Mouse (Mus musculus): Measurements from ENCODE around the gene Dclre1b.

The Dclre1b gene

DNA sequence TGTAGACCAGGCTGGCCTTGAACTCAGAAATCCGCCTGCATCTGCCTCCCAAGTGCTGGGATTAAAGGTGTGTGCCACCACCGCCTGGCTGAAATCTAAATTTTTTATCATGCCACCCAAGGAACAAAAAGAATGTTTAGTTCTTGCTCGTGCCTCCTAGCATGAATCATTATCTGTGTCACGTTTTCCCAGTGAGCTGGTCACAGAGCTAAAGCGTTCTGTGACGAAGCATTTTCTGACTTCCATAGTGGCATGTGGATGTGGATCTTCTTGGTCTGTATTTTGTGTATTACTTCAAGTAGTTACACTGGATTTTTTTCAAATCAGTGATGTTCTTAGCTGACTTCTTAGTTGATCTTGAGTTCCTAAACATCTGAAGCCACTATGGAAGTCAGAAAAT, 1.7 kb upstream of the Dclre1b start:
- DNase-seq (ENCODE audit: low read depth, low spot score), result no peak

DNA sequence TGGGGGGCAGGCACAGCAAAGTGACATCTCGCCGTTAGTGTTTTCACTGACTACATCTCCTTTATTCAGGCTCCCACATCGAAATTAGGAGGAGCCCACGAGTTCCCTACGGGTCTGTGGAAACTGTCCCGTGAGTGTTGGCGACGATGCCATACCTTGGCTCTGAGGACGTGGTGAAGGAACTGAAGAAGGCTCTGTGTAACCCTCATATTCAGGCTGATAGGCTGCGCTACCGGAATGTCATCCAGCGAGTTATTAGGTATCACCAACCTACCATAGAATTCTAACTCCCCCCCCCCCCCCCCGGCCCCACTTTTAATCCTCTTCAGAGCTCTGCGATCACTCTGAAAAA, 531 bp upstream of the Dclre1b start:
- no peak for DNase-seq (ENCODE audit: low read depth, low spot score)

DNA sequence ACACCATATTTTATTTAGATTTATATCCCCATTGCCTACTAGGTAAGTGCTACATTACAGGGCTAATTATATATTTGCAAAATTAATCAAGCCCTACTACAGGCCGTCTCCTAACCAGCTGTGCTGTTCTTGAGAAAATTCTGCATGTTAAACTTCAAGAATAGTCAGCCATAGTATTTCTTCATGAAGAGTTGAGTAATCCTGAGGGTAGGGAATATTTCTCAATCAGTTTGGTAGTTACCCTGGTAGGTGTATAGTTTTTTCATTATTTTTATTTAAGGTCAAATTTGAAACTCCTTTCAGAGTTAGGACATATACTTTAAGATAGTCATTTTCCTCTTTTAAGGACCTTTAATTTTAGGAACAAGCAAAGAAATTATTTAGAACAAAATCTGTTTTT, 3.6 kb downstream of the Dclre1b start:
- no peak for DNase-seq (ENCODE audit: low read depth, low spot score)

DNA sequence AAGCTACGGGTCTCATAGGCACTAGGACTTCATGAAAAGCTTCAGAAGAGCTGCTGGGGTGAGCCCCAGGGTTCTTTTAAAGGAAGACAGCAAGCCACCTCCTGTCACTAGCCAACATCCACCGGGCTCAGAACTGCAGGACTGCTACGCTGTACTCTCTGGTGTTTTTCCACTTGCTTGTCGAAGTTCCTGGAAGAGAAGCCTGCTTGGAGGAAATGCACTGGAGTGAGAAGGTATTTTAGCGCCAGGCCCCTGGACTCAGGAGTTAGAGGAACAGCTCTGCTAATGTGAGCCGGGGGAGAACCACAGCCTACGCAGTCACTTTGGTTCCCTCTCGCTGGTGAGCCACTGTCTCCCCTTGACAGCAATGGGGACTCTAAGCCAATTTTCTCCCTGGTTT, 6.4 kb downstream of the Dclre1b start:
- no peak for DNase-seq (ENCODE audit: low read depth, low spot score)

DNA sequence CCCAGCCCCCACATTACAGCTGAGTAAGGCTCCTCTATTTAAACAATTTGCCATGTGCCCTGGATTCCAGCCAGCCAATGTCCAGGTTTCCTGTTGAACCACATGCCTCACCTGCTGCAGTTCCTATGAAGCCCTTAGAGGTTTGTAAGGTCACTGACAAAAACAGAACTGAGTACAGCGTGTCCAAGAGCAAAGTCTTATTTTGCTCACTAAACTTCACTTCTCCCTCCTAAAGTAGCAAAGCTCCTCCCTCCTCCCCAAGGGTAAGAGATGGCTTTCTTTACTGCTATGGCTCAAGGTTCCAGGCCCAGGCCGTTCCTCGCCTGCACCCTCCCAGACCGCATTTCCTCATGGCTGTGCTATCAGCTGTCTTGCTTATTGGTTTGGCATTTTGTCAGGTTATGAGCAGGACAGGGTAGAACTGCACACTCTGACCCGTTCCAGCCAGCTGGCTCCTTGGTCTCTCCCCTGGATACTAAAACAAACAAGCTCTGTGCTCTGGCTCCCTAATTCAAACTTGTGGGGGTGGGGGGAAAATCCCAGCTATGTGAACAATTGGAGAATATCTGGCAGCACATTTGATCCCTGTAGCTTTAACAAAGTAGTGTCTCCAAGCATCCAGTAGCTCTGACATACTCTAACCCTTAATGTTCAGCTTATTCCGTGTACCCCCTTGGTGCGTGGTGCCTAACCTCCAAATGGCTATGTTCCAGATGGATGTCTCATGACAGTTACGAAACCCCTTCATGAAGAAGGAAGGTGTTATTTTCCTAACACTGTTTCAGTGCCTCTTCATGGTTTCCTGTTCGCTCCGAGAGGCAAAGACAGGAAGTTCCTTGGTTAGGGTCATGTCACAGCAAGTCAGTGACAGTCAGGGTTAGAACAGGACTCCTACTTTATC, 7.4 kb downstream of the Dclre1b start:
- DNase-seq (ENCODE audit: low read depth, low spot score), result no peak

DNA sequence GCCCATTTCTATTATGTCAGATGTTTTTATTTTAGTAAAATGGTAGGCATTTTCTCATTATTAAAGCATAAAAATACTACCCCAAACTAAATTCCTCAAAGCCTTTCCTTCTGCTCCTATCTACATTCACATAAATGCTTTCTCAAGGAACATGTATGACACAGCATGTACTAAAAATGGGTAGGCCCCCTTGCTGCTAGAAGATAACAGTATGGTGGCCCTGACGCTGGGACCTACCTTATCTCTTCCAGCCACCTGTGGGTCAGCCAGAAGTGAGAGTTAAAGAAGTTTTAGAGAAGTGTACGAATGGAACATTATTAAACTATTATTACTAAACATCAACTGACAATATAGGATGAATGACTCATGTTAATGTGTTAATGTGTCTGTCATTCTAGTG, 9.7 kb downstream of the Dclre1b start:
- no peak for DNase-seq (ENCODE audit: low read depth, low spot score)

DNA sequence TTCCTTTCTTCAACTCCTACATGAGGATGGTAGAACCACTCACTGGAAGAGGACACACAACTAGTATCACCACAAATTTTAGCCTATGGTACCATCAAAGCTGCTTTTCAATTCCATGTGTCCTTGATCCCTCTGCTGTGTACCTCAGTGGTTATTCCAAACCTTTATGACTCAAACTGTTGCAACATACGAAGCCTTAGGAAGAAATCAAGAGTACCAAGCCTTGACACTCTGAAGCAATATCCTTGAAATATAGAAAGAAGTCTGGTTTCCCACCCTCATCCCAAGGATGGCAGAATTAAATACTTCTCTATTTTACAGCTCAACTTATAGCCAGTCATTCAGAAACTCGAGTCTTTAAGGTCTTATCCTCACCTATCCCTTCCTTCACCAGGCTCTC, 12.9 kb downstream of the Dclre1b start:
- DNase-seq (ENCODE audit: low read depth, low spot score), result no peak

DNA sequence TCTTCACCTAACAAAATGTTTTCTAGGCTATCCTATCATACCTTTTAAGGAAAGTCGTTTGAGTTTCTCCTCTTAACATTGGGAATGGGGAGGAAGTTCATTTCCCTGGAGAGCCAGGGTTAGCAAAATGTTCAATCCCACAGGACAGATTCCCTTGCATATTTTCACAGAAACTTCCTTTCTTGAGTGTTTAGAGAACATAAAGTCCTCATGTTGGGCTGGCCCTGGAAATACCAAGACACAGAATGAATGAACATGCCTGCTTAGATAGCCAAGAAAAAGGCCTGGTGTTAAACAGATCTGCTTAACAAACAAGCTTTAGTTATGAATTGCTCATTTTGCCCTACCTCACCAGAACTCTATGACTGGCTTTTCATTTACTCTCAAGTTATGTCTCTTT, 16.7 kb downstream of the Dclre1b start:
- DNase-seq (ENCODE audit: low read depth, low spot score), result no peak

DNA sequence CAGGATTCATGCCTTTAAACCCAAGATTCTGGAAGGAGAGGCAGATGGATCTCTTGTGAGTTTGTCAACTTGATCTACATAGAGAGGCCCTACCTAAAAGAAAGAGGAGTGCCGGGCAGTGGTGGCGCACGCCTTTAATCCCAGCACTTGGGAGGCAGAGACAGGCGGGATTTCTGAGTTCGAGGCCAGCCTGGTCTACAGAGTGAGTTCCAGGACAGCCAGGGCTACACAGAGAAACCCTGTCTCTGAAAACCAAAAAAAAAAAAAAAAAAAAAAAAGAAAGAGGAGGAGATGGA, 17.2 kb downstream of the Dclre1b start:
- DNase-seq (ENCODE audit: low read depth, low spot score), result peak; percentile 49

DNA sequence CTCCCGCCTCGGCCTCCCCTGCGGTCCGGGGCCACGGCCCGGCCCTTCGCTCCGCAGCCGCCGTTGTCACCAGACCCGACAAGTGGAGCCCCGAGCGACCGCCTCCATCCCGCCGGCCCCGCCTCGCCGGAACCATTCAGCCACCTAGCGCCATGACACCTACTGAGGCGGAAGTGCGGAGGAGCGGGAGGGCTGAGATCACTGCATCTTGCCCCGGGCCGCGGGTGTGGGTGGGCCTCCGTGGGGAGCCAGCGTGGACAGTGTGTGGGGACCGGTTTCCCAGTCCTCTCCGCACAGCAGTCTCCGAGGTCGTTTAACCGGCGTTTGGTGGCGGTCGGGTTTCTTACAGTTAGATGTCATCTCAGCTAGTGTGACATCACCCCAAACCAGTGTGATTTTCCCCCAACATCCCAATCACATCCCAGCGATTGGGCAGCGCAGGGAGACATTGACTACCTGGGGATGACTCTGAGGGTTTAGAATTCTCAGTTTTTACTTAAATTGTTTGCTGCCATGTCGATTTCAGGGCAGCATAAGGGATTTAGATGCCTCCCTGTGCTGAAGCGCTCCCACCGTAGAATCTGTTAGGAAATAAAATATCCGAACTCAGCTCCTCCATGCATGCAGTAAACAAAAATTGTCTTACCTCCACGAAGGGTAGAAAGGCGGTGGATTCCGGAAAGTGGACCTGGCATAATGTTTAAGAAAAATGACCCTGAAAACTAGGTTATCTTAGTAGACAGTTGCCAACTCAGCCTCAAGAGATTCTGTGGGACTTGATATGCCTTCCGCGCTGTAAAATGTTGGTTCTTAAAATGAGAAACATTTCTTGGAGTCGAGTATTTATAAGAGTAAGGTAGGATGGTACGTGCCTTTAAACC, 17.8 kb downstream of the Dclre1b start, which contains the start of gene Hipk1:
Hipk1 (minus strand) TSS at position 334 of the 881 bp plus-strand sequence.
- peak; percentile 93 for DNase-seq (ENCODE audit: low read depth, low spot score)

DNA sequence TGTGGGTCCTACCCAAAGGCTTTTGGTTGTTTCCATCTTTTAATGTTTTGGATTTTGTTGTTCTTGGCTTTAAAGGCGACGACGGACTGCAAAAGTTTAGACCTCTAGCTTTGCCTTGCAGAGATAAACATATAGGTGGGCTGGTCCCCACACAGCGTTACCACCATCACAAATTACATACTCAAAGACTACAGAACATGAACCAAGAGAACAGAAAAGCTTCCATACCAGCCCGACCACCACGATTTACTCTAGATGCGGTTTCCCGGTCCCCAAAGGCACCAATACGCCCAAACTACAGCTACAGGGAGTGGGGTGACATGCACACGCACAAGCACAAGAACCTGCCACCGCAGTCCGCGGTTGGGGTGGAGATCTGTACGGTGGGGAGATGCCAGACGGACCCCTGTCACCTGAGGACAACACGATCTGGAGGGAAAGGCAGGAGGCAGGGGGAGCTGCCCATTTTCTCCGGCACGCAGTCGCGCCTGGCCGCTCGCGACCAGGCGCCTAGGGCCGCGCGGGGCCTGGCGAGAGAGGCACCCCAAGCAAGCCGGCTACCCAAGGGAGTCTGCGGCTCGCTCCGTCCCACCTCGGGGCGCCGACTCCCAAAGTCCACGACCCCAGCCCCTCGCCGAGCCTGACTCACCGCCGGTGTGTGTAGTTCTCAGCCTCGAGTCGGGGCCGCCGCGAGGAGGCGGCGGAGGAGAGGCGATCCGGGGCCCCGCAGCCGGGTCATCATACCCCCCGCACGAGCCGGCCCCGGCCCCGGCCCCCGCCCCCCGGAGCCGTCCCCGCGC, 18.7 kb downstream of the Dclre1b start:
- DNase-seq (ENCODE audit: low read depth, low spot score), result peak; percentile 52

DNA sequence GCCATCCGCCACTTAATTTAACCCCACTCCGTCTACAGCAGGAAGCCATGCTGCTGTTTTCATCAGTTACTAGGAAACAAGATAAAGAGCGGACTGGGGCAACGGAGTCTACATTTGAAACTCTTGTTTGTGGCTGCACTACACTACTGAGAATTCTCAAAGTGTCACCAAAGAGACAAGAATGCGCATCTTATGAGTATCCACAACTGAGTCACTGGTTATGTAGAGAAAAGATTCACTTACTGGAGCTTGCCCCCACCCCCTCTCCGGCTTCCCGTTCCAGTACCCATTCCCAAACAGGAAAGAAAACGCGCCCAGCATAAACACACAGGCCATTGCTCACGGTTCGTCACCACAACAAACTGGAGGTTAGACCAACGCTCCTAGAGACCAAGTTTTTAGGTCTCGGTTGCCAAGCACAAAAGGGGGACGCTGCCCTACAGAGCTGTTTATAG, 19.3 kb downstream of the Dclre1b start:
- DNase-seq (ENCODE audit: low read depth, low spot score), result peak; percentile 65

DNA sequence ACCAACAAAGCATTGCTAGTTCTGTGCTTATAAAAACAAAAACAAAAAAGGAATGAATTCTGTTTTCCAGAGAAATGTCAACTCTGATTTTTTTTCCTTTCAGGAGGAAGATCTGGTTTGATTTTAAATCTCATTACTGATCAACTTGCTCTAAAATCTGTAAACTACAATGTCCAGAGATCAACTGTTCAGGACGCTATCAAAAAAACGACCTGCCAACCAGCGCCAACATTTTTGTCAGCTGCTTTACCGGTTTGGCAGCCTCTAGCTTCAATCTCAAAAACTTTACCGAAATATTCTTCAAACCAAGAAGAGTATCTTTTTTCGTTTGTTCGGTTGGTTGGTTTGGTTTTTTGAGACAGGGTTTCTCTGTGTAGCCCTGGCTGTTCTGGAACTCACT, 20.1 kb downstream of the Dclre1b start:
- DNase-seq (ENCODE audit: low read depth, low spot score), result no peak

DNA sequence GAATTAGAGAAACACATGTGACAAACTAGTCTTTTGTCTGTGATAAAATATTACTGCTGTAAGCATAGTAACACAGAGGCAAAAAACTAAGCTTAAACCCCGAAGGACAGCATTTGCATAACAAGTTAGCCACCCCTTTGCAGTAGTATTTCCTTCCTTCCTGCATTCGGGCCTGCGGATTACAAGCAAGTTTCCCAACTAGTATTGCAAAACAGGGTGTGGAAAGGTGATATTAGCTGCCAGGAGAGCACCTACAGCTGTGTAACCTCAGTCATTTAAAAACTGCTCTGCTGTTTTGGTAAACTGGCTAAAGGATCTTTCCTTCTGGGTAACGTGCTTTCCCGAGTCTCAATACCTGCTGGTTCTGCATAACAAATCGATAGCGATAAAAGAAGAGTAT, 22.0 kb downstream of the Dclre1b start:
- DNase-seq (ENCODE audit: low read depth, low spot score), result peak; percentile 43

DNA sequence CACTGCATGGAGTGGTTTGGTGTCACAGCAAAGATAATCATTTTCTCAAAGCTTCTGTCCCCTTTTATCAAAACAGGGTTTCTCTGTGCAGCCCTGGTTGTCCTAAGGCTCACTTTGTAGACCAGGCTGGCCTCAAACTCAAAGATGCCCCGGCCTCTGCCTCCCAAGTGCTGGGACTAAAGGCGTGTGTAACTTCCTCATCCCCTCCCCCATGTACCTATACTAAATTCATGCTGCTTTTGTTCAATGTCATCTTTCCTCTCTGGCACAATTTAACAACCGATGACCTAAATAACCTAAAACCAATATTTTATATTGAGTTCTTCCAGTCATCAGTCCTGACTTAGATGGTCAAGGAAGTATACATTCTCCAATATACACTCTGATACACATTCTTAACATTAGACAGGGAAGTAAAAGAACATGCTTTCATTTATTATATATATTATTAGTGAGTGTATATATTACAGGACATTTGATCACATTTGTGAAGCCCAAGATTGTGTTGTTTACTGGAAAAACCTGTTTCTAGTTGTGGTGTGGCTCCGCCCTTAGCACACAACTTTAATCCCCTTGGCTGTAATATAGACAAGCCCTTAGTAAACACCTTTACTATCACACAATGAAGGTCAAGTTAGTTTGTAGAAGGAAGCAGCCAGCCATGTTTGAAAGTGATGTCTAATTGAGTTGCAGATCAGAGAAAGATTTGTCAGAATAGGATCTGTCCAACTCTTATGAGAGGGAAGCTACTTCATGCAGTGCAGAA, 26.2 kb downstream of the Dclre1b start:
- DNase-seq (ENCODE audit: low read depth, low spot score), result no peak

DNA sequence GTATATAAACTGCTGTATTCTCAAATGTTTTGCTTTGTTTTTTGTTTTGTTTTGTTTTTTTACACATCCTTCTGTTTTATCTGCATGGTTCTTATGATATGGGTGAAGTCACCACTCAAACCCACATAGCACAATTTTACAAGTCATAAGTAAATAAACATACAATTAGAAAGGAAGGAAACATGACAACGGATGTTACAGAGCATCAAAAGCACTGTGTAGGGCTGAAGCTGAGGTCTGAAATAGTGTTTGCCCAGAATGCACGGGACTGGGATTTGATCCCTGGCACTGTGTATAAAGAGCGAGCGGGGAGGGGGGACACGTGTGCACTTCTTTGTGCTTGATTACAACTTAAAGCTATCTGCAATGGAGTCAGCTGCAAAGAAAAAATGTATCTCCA, 28.5 kb downstream of the Dclre1b start:
- DNase-seq (ENCODE audit: low read depth, low spot score), result no peak

DNA sequence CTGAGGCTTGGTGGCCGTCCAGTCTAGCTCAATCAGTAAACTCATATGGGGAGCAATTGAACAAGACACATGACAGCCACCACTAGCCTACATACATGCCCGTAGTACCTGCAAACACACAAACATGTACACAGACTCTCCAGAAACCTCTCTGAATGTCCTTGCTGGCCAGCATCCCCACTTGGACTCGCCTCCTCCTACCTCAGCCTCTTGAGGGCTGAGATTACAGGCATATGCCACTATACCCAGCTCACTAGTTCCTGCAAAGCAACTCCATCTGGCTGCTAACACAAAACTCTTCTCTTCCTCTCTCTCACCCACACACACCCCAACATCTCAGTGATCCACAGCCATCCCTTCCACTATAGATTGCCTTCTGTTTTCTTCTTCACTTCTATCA, 29.0 kb downstream of the Dclre1b start:
- DNase-seq (ENCODE audit: low read depth, low spot score), result no peak

DNA sequence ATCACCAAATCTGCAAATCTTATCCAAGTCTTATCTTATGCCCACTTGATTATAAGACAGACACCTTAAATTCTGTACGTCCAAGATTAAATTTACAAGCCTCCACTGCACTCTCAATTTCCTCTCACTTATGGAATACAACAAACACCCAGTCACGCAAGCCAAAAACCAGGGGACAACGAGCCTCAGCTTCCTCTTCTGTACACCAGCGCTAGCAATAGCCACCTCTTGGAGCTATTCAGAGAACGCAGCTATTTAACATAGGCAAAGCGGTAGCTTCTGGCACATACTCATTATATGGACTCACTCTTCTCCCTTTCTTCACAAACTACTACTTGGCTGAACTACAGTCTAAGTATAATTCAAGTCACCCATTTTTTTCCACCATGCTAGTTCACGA, 30.1 kb downstream of the Dclre1b start:
- DNase-seq (ENCODE audit: low read depth, low spot score), result no peak

DNA sequence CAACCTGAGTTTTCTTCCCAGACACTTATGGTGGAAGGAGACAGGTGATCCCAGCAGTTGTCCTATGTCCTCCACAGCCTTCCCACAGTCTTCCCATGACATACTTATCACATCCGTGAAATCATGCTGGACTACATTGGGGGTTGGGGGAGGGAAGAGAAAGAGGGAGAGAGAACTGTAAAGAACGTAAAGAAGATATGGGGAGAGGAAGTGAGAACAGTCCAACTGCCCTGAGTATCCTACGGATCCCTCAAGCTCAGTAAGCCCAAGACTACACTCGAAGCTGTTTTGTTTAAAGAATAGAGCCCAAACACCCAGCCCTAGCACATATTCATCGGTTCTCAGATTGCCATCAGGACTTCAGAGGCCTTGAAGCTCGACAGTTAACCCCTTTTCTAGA, 30.6 kb downstream of the Dclre1b start:
- DNase-seq (ENCODE audit: low read depth, low spot score), result no peak

DNA sequence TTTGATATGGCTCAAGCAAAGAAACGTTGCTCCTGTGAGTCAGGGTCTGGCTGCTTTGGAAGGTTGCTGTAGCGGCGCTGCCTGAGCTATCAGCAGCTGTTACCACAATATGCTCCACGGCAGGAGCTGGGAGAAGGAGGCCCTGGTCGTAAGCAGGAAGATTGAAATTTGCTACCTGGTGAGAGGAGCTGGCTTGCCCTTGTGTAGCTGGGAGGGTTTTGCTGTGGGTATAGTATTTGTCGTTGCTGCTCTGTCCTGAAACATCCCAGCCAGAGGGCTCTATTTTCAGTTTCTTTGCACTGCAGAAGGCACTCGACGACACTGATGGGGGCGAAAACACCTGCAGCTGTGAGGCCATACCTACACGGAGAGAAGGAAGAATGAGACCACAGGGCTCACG, 31.3 kb downstream of the Dclre1b start:
- DNase-seq (ENCODE audit: low read depth, low spot score), result no peak

DNA sequence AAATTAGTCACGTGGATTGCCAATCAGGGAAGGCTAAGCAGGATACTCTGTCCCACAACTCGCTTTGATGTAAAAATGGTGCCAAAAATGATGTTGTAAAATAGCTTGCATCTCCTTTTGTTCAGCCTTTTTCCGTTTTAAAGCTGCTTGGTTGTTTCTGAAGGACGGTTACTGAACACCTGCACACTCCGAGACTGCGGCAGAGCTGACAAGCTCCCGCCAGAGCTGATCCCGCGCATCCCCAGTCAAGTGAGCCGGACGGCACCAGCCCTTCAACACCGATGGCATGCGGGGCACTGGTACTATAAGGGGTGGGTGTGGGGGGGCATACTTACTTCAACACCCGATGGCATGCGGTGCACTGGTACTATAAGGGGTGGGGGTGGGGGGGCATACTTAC, 35.2 kb downstream of the Dclre1b start:
- no peak for DNase-seq (ENCODE audit: low read depth, low spot score)

Measured in R1 (cell line).